Mouse (Mus musculus): ENCODE measurements at regions not wholly inside any gene's neighbourhood (a gene's known extent, or its start where the extent isn't known, plus 50 kb on each side); places are given as distances from the start of the nearest gene placed in this dataset.

GRCm38 (mm10) chr13:31369182-31369581 lies 186.8 kb upstream of the Foxq1 start:
- WGBS = 78% methylated on average over 4 of the region's 4 CpGs
- H3K4me2 ChIP-seq = no peak overlapping the region
- H3K9me3 ChIP-seq (replicated peaks) = no peaks in the 10 kb centered on the region
- H3K27ac ChIP-seq = no peak overlapping the region
- no peak for ATAC-seq (replicated peaks; ENCODE audit: insufficient number of reproducible peaks, insufficient read depth, low FRiP score, low read depth)
- no peaks in the 10 kb centered on the region for H3K4me1 ChIP-seq (replicated peaks)
- H3K36me3 ChIP-seq = no peaks in the 10 kb centered on the region
- H3K4me3 ChIP-seq = no peak overlapping the region
- H3K9ac ChIP-seq = no peak overlapping the region
- H3K27me3 ChIP-seq = no peaks in the 10 kb centered on the region

GRCm38 (mm10) chr13:31370873-31371272 lies 185.1 kb upstream of the Foxq1 start:
- no peak overlapping the region for H3K27ac ChIP-seq
- no peak overlapping the region for H3K4me3 ChIP-seq
- no peak overlapping the region for H3K9ac ChIP-seq
- H3K27me3 ChIP-seq = no peaks in the 10 kb centered on the region
- no peak overlapping the region for H3K4me2 ChIP-seq
- 58% methylated on average over 6 of the region's 6 CpGs for WGBS
- no peak for ATAC-seq (replicated peaks; ENCODE audit: insufficient number of reproducible peaks, insufficient read depth, low FRiP score, low read depth)
- H3K9me3 ChIP-seq (replicated peaks) = no peaks in the 10 kb centered on the region
- no peaks in the 10 kb centered on the region for H3K36me3 ChIP-seq
- H3K4me1 ChIP-seq (replicated peaks) = no peaks in the 10 kb centered on the region

- Histone ChIP-seq H3K27me3 (no peaks in the 10 kb centered on the region), H3K9ac (no peak overlapping the region), H3K36me3 (no peaks in the 10 kb centered on the region), H3K4me1 (replicated peaks) (no peaks in the 10 kb centered on the region), H3K9me3 (replicated peaks) (no peaks in the 10 kb centered on the region), H3K27ac (no peak overlapping the region), H3K4me2 (no peak overlapping the region), H3K4me3 (no peak overlapping the region)
- WGBS = 51% methylated on average over 5 of the region's 5 CpGs
- no peak for ATAC-seq (replicated peaks; ENCODE audit: insufficient number of reproducible peaks, insufficient read depth, low FRiP score, low read depth)
These were observed 181.9 kb upstream of the Foxq1 start for GRCm38 (mm10) chr13:31374006-31374405.

- Histone ChIP-seq H3K4me2 (no peak overlapping the region), H3K4me1 (replicated peaks) (no peaks in the 10 kb centered on the region), H3K9ac (no peak overlapping the region), H3K9me3 (replicated peaks) (no peaks in the 10 kb centered on the region), H3K27me3 (no peaks in the 10 kb centered on the region), H3K27ac (no peak overlapping the region), H3K36me3 (no peaks in the 10 kb centered on the region), H3K4me3 (no peak overlapping the region)
- WGBS = 51% methylated on average over 4 of the region's 4 CpGs
- no peak for ATAC-seq (replicated peaks; ENCODE audit: insufficient number of reproducible peaks, insufficient read depth, low FRiP score, low read depth)
These were observed 162.3 kb upstream of the Foxq1 start for GRCm38 (mm10) chr13:31393421-31394215.

- no peaks in the 10 kb centered on the region for H3K9me3 ChIP-seq (replicated peaks)
- H3K27ac ChIP-seq = no peak overlapping the region
- no peak overlapping the region for H3K4me2 ChIP-seq
- no peaks in the 10 kb centered on the region for H3K36me3 ChIP-seq
- no peak overlapping the region for H3K4me3 ChIP-seq
- H3K27me3 ChIP-seq = no peaks in the 10 kb centered on the region
- 72% methylated on average over 5 of the region's 5 CpGs for WGBS
- no peaks in the 10 kb centered on the region for H3K4me1 ChIP-seq (replicated peaks)
- H3K9ac ChIP-seq = no peak overlapping the region
- ATAC-seq (replicated peaks; ENCODE audit: insufficient number of reproducible peaks, insufficient read depth, low FRiP score, low read depth) = no peak
These were observed 159.6 kb upstream of the Foxq1 start for GRCm38 (mm10) chr13:31396216-31396910.

- H3K4me2 ChIP-seq = no peak overlapping the region
- 53% methylated on average over 10 of the region's 10 CpGs for WGBS
- no peaks in the 10 kb centered on the region for H3K36me3 ChIP-seq
- H3K4me1 ChIP-seq (replicated peaks) = no peaks in the 10 kb centered on the region
- ATAC-seq (replicated peaks; ENCODE audit: insufficient number of reproducible peaks, insufficient read depth, low FRiP score, low read depth) = no peak
- no peaks in the 10 kb centered on the region for H3K27me3 ChIP-seq
- H3K9ac ChIP-seq = no peak overlapping the region
- H3K4me3 ChIP-seq = no peak overlapping the region
- H3K9me3 ChIP-seq (replicated peaks) = no peaks in the 10 kb centered on the region
- H3K27ac ChIP-seq = no peak overlapping the region
These were observed 158.7 kb upstream of the Foxq1 start for GRCm38 (mm10) chr13:31397246-31397645.

GRCm38 (mm10) chr13:31400401-31400800 lies 155.5 kb upstream of the Foxq1 start:
- ATAC-seq (replicated peaks; ENCODE audit: insufficient number of reproducible peaks, insufficient read depth, low FRiP score, low read depth) = no peak
- H3K4me1 ChIP-seq (replicated peaks) = no peaks in the 10 kb centered on the region

GRCm38 (mm10) chr13:31405312-31405711 lies 150.6 kb upstream of the Foxq1 start:
- Histone ChIP-seq H3K9ac (no peak overlapping the region), H3K4me1 (replicated peaks) (no peaks in the 10 kb centered on the region), H3K27me3 (no peaks in the 10 kb centered on the region), H3K27ac (no peak overlapping the region), H3K36me3 (no peaks in the 10 kb centered on the region), H3K4me3 (no peak overlapping the region), H3K9me3 (replicated peaks) (no peaks in the 10 kb centered on the region), H3K4me2 (no peak overlapping the region)
- WGBS = 79% methylated on average over 2 of the region's 2 CpGs
- ATAC-seq (replicated peaks; ENCODE audit: insufficient number of reproducible peaks, insufficient read depth, low FRiP score, low read depth) = no peak

More at GRCm38 (mm10) chr13:31400401-31400800, 155.5 kb upstream of the Foxq1 start:
- no peaks in the 10 kb centered on the region for H3K36me3 ChIP-seq
- WGBS = 91% methylated on average over 2 of the region's 2 CpGs
- H3K27ac ChIP-seq = no peak overlapping the region
- no peaks in the 10 kb centered on the region for H3K27me3 ChIP-seq
- no peak overlapping the region for H3K4me3 ChIP-seq
- no peaks in the 10 kb centered on the region for H3K9me3 ChIP-seq (replicated peaks)
- H3K9ac ChIP-seq = no peak overlapping the region
- no peak overlapping the region for H3K4me2 ChIP-seq

GRCm38 (mm10) chr13:31408439-31409122 lies 147.4 kb upstream of the Foxq1 start:
- H3K27me3 ChIP-seq = no peaks in the 10 kb centered on the region
- WGBS = 50% methylated on average over 10 of the region's 10 CpGs
- ATAC-seq (replicated peaks; ENCODE audit: insufficient number of reproducible peaks, insufficient read depth, low FRiP score, low read depth) = no peak
- H3K4me3 ChIP-seq = no peak overlapping the region
- H3K9ac ChIP-seq = no peak overlapping the region
- H3K9me3 ChIP-seq (replicated peaks) = no peaks in the 10 kb centered on the region
- no peak overlapping the region for H3K4me2 ChIP-seq
- no peaks in the 10 kb centered on the region for H3K36me3 ChIP-seq
- H3K27ac ChIP-seq = no peak overlapping the region
- no peaks in the 10 kb centered on the region for H3K4me1 ChIP-seq (replicated peaks)

- H3K4me3 ChIP-seq = no peak overlapping the region
- no peak overlapping the region for H3K27ac ChIP-seq
- no peaks in the 10 kb centered on the region for H3K27me3 ChIP-seq
- WGBS = 75% methylated on average over 2 of the region's 2 CpGs
- H3K36me3 ChIP-seq = no peaks in the 10 kb centered on the region
- no peak overlapping the region for H3K4me2 ChIP-seq
- H3K9ac ChIP-seq = no peak overlapping the region
- no peaks in the 10 kb centered on the region for H3K4me1 ChIP-seq (replicated peaks)
- ATAC-seq (replicated peaks; ENCODE audit: insufficient number of reproducible peaks, insufficient read depth, low FRiP score, low read depth) = no peak
- H3K9me3 ChIP-seq (replicated peaks) = no peaks in the 10 kb centered on the region
These were observed 146.8 kb upstream of the Foxq1 start for GRCm38 (mm10) chr13:31409123-31409513.

GRCm38 (mm10) chr13:31421556-31421955 lies 134.4 kb upstream of the Foxq1 start:
- H3K27ac ChIP-seq = no peak overlapping the region
- H3K4me3 ChIP-seq = no peak overlapping the region
- H3K4me2 ChIP-seq = no peak overlapping the region
- H3K36me3 ChIP-seq = no peaks in the 10 kb centered on the region
- H3K4me1 ChIP-seq (replicated peaks) = no peaks in the 10 kb centered on the region
- H3K27me3 ChIP-seq = no peaks in the 10 kb centered on the region
- ATAC-seq (replicated peaks; ENCODE audit: insufficient number of reproducible peaks, insufficient read depth, low FRiP score, low read depth) = no peak
- no peak overlapping the region for H3K9ac ChIP-seq
- WGBS = 88% methylated on average over 5 of the region's 5 CpGs
- H3K9me3 ChIP-seq (replicated peaks) = no peaks in the 10 kb centered on the region
